Mouse (Mus musculus): ENCODE results near the gene Brs3. TPM values are rescaled to one million over a fixed set of nuclear protein-coding genes. Genes with fewer than 3 reads are reported as not detected.
A peak's percentile ranks its signal among the peaks of the same experiment; 100 is the strongest.

Gene Brs3
- polyA plus RNA-seq (2012; ENCODE audit: insufficient read depth, insufficient read length, low replicate concordance, missing spikeins): not detected in 2 replicates

GRCm38 (mm10) chrX:57042774-57043173 lies at the start of gene Brs3:
Gene Brs3, plus strand, starts transcription at chrX:57043074.
- Histone ChIP-seq H3K27ac (ENCODE audit: insufficient read depth, low read depth, low read length) (no peak within 1 kb of the TSS), H3K4me3 (ENCODE audit: insufficient read depth, low read depth, low read length) (no peak within 1 kb of the TSS), H3K4me1 (ENCODE audit: control insufficient read depth, insufficient read depth, low read length) (no peaks in the 10 kb centered on the region)
- WGBS: 71% methylated on average over 5 of the region's 5 CpGs
- TF ChIP-seq CTCF (IDR thresholded peaks at IDR 0.05; ENCODE audit: insufficient read depth, low read depth, low read length): no peak
- TF ChIP-seq POLR2A (IDR thresholded peaks at IDR 0.05; ENCODE audit: insufficient read depth, low read depth, low read length): no peak

- no peaks in the 10 kb centered on the region for H3K4me1 ChIP-seq (ENCODE audit: control insufficient read depth, insufficient read depth, low read length)
- 76% methylated on average over 2 of the region's 2 CpGs for WGBS
- no peak overlapping the region for H3K27ac ChIP-seq (ENCODE audit: insufficient read depth, low read depth, low read length)
- H3K4me3 ChIP-seq (ENCODE audit: insufficient read depth, low read depth, low read length): no peak overlapping the region
- TF ChIP-seq CTCF (IDR thresholded peaks at IDR 0.05; ENCODE audit: insufficient read depth, low read depth, low read length): no peak
These were observed 30.0 kb upstream of the Brs3 start for GRCm38 (mm10) chrX:57012891-57013290.

GRCm38 (mm10) chrX:57043869-57044268 lies 995 bp downstream of the Brs3 start:
- TF ChIP-seq POLR2A (IDR thresholded peaks at IDR 0.05; ENCODE audit: insufficient read depth, low read depth, low read length) (no peak), CTCF (IDR thresholded peaks at IDR 0.05; ENCODE audit: insufficient read depth, low read depth, low read length) (no peak)
- no peak overlapping the region for H3K27ac ChIP-seq (ENCODE audit: insufficient read depth, low read depth, low read length)
- 53% methylated on average over 6 of the region's 6 CpGs for WGBS
- H3K4me3 ChIP-seq (ENCODE audit: insufficient read depth, low read depth, low read length): no peak overlapping the region
- no peaks in the 10 kb centered on the region for H3K4me1 ChIP-seq (ENCODE audit: control insufficient read depth, insufficient read depth, low read length)

- no peaks in the 10 kb centered on the region for H3K4me1 ChIP-seq (ENCODE audit: control insufficient read depth, insufficient read depth, low read length)
- TF ChIP-seq CTCF (IDR thresholded peaks at IDR 0.05; ENCODE audit: insufficient read depth, low read depth, low read length) (no peak), POLR2A (IDR thresholded peaks at IDR 0.05; ENCODE audit: insufficient read depth, low read depth, low read length) (no peak)
- H3K4me3 ChIP-seq (ENCODE audit: insufficient read depth, low read depth, low read length): peak overlapping the region; percentile 75
- WGBS: 15% methylated on average over 4 of the region's 4 CpGs
- peak overlapping the region; percentile 97; the same call in 1 of the 2 replicates for H3K27ac ChIP-seq (ENCODE audit: insufficient read depth, low read depth, low read length)
These were observed 9.9 kb downstream of the Brs3 start for GRCm38 (mm10) chrX:57052848-57053173.

GRCm38 (mm10) chrX:57053174-57053992 lies 10.5 kb downstream of the Brs3 start, which contains the start of gene Htatsf1:
Gene Htatsf1, plus strand, starts transcription at chrX:57053583.
- TF ChIP-seq POLR2A (IDR thresholded peaks at IDR 0.05; ENCODE audit: insufficient read depth, low read depth, low read length): peak; percentile 61
- TF ChIP-seq CTCF (IDR thresholded peaks at IDR 0.05; ENCODE audit: insufficient read depth, low read depth, low read length): no peak
- WGBS: 21% methylated on average over 80 of the region's 85 CpGs
- Histone ChIP-seq H3K27ac (ENCODE audit: insufficient read depth, low read depth, low read length) (peak within 1 kb of the TSS; percentile 97), H3K4me1 (ENCODE audit: control insufficient read depth, insufficient read depth, low read length) (no peaks in the 10 kb centered on the region), H3K4me3 (ENCODE audit: insufficient read depth, low read depth, low read length) (peak within 1 kb of the TSS; percentile 75)

GRCm38 (mm10) chrX:57053993-57054385 lies 11.1 kb downstream of the Brs3 start:
- Histone ChIP-seq H3K27ac (ENCODE audit: insufficient read depth, low read depth, low read length) (no peak overlapping the region), H3K4me1 (ENCODE audit: control insufficient read depth, insufficient read depth, low read length) (no peaks in the 10 kb centered on the region), H3K4me3 (ENCODE audit: insufficient read depth, low read depth, low read length) (peak overlapping the region; percentile 75)
- TF ChIP-seq CTCF (IDR thresholded peaks at IDR 0.05; ENCODE audit: insufficient read depth, low read depth, low read length) (no peak), POLR2A (IDR thresholded peaks at IDR 0.05; ENCODE audit: insufficient read depth, low read depth, low read length) (no peak)
- WGBS: 23% methylated on average over 11 of the region's 11 CpGs

- TF ChIP-seq CTCF (IDR thresholded peaks at IDR 0.05; ENCODE audit: insufficient read depth, low read depth, low read length) (no peak), POLR2A (IDR thresholded peaks at IDR 0.05; ENCODE audit: insufficient read depth, low read depth, low read length) (no peak)
- Histone ChIP-seq H3K4me1 (ENCODE audit: control insufficient read depth, insufficient read depth, low read length) (no peaks in the 10 kb centered on the region), H3K27ac (ENCODE audit: insufficient read depth, low read depth, low read length) (no peak overlapping the region), H3K4me3 (ENCODE audit: insufficient read depth, low read depth, low read length) (no peak overlapping the region)
- 67% methylated on average over 5 of the region's 5 CpGs for WGBS
These were observed 38.6 kb downstream of the Brs3 start for GRCm38 (mm10) chrX:57081496-57081895.

GRCm38 (mm10) chrX:57087806-57088205 lies 44.9 kb downstream of the Brs3 start, which contains the start of gene Vgll1:
Gene Vgll1, plus strand, starts transcription at chrX:57088106.
- Histone ChIP-seq H3K4me1 (ENCODE audit: control insufficient read depth, insufficient read depth, low read length) (no peaks in the 10 kb centered on the region), H3K4me3 (ENCODE audit: insufficient read depth, low read depth, low read length) (no peak within 1 kb of the TSS), H3K27ac (ENCODE audit: insufficient read depth, low read depth, low read length) (no peak within 1 kb of the TSS)
- TF ChIP-seq POLR2A (IDR thresholded peaks at IDR 0.05; ENCODE audit: insufficient read depth, low read depth, low read length) (no peak), CTCF (IDR thresholded peaks at IDR 0.05; ENCODE audit: insufficient read depth, low read depth, low read length) (no peak)
- WGBS: 86% methylated on average over 4 of the region's 4 CpGs

Other genes starting within 250 kb of the Brs3 start
- gene Map7d3, start 220.7 kb upstream of the Brs3 start, polyA plus RNA-seq (2012; ENCODE audit: insufficient read depth, insufficient read length, low replicate concordance, missing spikeins): not detected in 2 replicates
- not detected in 2 replicates for gene Adgrg4, start 172.9 kb upstream of the Brs3 start, polyA plus RNA-seq (2012; ENCODE audit: insufficient read depth, insufficient read length, low replicate concordance, missing spikeins)
- not detected in 2 replicates for gene Htatsf1, start 10.5 kb downstream of the Brs3 start, polyA plus RNA-seq (2012; ENCODE audit: insufficient read depth, insufficient read length, low replicate concordance, missing spikeins)
- not detected in 2 replicates for gene Vgll1, start 45.0 kb downstream of the Brs3 start, polyA plus RNA-seq (2012; ENCODE audit: insufficient read depth, insufficient read length, low replicate concordance, missing spikeins)
- not detected in 2 replicates for gene Cd40lg, start 169.1 kb downstream of the Brs3 start, polyA plus RNA-seq (2012; ENCODE audit: insufficient read depth, insufficient read length, low replicate concordance, missing spikeins)